Mouse (Mus musculus) heart, postnatal 0 days (tissue): ENCODE data around the gene Akt3. TPM values are rescaled to one million over a fixed set of nuclear protein-coding genes. Genes with fewer than 3 reads are reported as not detected.

Experiments
- ATAC-seq: fragments of 200-750 bp; cut with Nextera tagmentation; 2 replicates; pipeline ENCODE4 v1.8.0; 2017; ENCODE audit warnings: low read depth, moderate number of reproducible peaks, moderate library complexity; ENCODE audit not compliant: insufficient read depth
- DNase-seq: peaks from one replicate; pipeline ENCODE4 v3.0.0-alpha.2; 2016; ENCODE audit warnings: low spot score
- H3K27ac ChIP-seq: fragments of 300-500 bp; sonication (generic); 2 replicates; pipeline ENCODE4 v1.5.1; 2014; ENCODE audit warnings: low read depth, mild to moderate bottlenecking
- H3K27me3 ChIP-seq: fragments of 300-500 bp; sonication (generic); 2 replicates; pipeline ENCODE4 v1.6.1; 2014; ENCODE audit warnings: low read length, mixed read lengths; ENCODE audit not compliant: control insufficient read depth, insufficient read depth
- H3K36me3 ChIP-seq: fragments of 300-500 bp; sonication (generic); replicated peaks from 2 replicates; pipeline ENCODE4 v1.6.1; 2014; ENCODE audit warnings: low read length, mixed read lengths; ENCODE audit not compliant: control insufficient read depth, insufficient read depth
- H3K4me1 ChIP-seq: fragments of 300-500 bp; sonication (generic); 2 replicates; pipeline ENCODE4 v1.6.1; 2014; ENCODE audit warnings: antibody characterized with exemption; ENCODE audit not compliant: control insufficient read depth, insufficient read depth
- H3K4me2 ChIP-seq: fragments of 300-500 bp; sonication (generic); 2 replicates; pipeline ENCODE4 v1.6.1; 2014; ENCODE audit warnings: low read depth, mild to moderate bottlenecking, low read length, moderate library complexity
- H3K4me3 ChIP-seq: fragments of 300-500 bp; sonication (generic); 2 replicates; pipeline ENCODE4 v1.5.1; 2014; ENCODE audit warnings: low read depth, low read length
- H3K9ac ChIP-seq: fragments of 300-500 bp; sonication (generic); replicated peaks from 2 replicates; pipeline ENCODE4 v1.6.1; 2014; ENCODE audit warnings: low read depth, low read length, mixed read lengths
- H3K9me3 ChIP-seq: fragments of 300-500 bp; sonication (generic); replicated peaks from 2 replicates; pipeline ENCODE4 v1.6.1; 2016; ENCODE audit warnings: low read length; ENCODE audit not compliant: control insufficient read depth
- CTCF ChIP-seq: IDR thresholded peaks from 2 replicates; pipeline ENCODE4 v1.5.1; 2016; ENCODE audit warnings: antibody characterized with exemption, control low read depth, low read depth
- EP300 ChIP-seq: IDR thresholded peaks from 2 replicates; pipeline ENCODE4 v1.6.1; 2016; ENCODE audit warnings: antibody characterized with exemption, low read depth
- WGBS: fragments of 180-500 bp; shearing (Covaris S2); extraction: QIAGEN DNeasy Blood & Tissue Kit; methylation state at CpG from one replicate; pipeline ENCODE4 v1.1.7; 2014; 5-methylcytosine and 5-hydroxymethylcytosine counted together
- polyA plus RNA-seq: library from polyadenylated mRNA; unstranded; fragments of >200 nt; fragmentation: Nextera tagmentation; extraction: Ambion mirVana; gene quantifications from 2 replicates; pipeline ENCODE4 v1.2.1, GENCODE M21; 2015
- total RNA-seq: library from RNA; depleted of rRNA; stranded (reverse); fragments of >200 nt; gene quantifications from 2 replicates; pipeline ENCODE4 v1.2.3, GENCODE M21; 2014; ENCODE audit warnings: low replicate concordance

Akt3 gene
- total and polyA plus RNA-seq, 2 experiments from 2014 or later = 2.6 to 9.9 TPM

DNA sequence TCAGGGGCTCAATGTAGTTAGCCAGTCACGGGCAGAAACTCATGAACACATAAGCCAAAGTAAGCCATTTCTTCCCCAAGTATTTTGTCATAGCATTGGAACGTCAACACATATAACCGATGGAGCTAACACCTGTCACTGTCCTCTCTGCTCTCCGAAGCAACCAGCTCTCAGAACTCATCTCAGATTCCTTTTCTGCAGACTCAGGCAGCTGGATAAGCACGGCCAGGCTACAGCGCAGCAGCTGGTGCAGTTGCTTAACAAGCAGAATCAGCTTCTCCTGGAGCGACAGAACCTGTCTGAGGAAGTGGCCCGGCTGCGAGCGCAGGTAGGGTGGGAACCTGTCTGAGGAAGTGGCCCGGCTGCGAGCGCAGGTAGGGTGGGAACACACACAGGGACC is 246.3 kb downstream of the Akt3 start:
- WGBS = 83% methylated on average over 13 of the region's 13 CpGs
- Histone ChIP-seq H3K9me3 (no peaks in the 10 kb centered on the region), H3K4me2 (no peak overlapping the region), H3K36me3 (no peaks in the 10 kb centered on the region), H3K27ac (no peak overlapping the region), H3K9ac (no peak overlapping the region), H3K4me1 (no peaks in the 10 kb centered on the region), H3K27me3 (no peaks in the 10 kb centered on the region), H3K4me3 (no peak overlapping the region)
- no peak for DNase-seq
- TF ChIP-seq CTCF (no peak), EP300 (no peak)
- no peak for ATAC-seq

DNA sequence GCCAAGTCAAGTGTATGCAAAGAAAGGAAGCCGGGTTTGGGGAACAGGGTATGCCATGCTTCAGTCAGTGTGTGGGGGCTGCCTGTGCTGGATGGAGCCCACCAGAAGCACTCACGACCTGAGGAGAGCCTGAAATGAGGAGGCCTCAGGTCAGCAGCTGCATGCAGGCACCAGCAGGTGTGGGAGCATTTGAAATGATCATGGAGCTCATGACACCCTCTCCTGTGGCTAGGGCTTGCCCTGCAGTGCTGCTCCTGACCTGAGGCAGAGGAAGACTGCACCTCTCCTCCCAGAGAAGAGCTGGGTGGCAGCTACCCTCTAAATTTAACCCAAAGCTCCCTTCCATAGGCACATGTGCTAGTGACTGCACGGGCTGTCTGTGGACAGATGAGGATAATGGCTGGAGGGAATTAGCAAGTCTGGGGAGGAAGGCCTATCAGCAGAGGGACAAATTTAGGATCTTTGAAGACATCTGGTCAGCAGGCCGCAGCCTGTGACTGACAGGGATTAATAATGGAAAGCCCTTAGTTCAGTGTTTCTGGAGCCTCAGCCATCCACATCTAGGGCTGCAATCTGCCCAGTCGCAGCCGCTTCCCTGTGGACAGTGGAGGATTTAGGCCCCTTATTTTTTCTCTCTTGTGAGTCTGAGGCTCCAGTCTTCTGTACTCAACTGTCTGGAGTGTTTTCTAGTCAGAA is 247.2 kb downstream of the Akt3 start:
- no peak for DNase-seq
- no peak for TF ChIP-seq CTCF
- no peak for TF ChIP-seq EP300
- ATAC-seq = no peak
- 64% methylated on average over 6 of the region's 6 CpGs for WGBS
- H3K9ac ChIP-seq = no peak overlapping the region
- H3K4me3 ChIP-seq = no peak overlapping the region
- H3K4me2 ChIP-seq = no peak overlapping the region
- no peaks in the 10 kb centered on the region for H3K36me3 ChIP-seq
- no peaks in the 10 kb centered on the region for H3K4me1 ChIP-seq
- no peaks in the 10 kb centered on the region for H3K9me3 ChIP-seq
- no peaks in the 10 kb centered on the region for H3K27me3 ChIP-seq
- no peak overlapping the region for H3K27ac ChIP-seq

DNA sequence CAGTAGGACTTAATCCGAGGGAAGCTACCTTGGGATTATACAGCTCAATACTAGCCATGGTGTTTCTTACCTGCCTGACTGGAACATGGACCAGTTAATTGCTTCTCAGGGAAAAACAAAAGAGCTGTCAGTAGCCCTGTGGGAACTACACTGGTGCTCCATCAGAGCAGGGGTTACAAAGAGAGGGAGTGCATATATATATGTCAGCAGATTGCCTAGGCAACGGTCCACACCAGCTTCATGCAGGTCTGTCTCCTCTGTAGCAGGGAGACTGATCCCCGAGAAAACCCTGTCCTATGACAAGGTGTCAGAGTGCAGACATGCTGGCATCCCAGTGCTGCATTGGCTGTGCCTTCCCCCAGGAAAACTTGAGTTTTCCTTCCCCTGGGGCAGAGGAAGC is 248.0 kb downstream of the Akt3 start:
- Histone ChIP-seq H3K9ac (no peak overlapping the region), H3K9me3 (no peaks in the 10 kb centered on the region), H3K4me1 (no peaks in the 10 kb centered on the region), H3K27me3 (no peaks in the 10 kb centered on the region), H3K4me2 (no peak overlapping the region), H3K36me3 (no peaks in the 10 kb centered on the region), H3K4me3 (no peak overlapping the region), H3K27ac (no peak overlapping the region)
- WGBS = 51% methylated on average over 3 of the region's 3 CpGs
- ATAC-seq (no peak), DNase-seq (no peak)
- TF ChIP-seq EP300 = no peak
- no peak for TF ChIP-seq CTCF

DNA sequence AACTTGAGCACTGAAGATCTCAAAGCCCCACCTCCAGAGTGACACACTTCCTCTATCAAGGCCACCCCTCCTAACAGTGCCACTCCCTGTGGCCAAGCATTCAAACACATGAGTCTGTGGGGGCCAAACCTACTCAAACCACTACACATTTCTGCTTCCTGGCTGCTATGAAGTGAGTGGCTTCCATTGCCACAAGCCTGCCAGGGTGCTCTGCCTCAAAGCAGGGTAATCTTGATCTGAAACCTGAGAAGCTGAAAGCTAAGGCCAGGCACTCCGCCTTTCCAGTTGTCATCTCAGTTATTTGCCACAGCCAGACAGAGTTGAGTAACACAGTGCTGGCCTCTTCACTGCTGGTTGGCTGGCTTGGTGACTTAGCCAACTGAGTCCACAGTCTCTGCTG is 249.2 kb downstream of the Akt3 start:
- H3K4me3 ChIP-seq = no peak overlapping the region
- H3K27ac ChIP-seq = no peak overlapping the region
- H3K9me3 ChIP-seq = no peaks in the 10 kb centered on the region
- H3K36me3 ChIP-seq = no peaks in the 10 kb centered on the region
- H3K27me3 ChIP-seq = no peaks in the 10 kb centered on the region
- TF ChIP-seq CTCF = no peak
- no peak for TF ChIP-seq EP300
- H3K4me2 ChIP-seq = no peak overlapping the region
- 61% methylated on average over 1 of the region's 1 CpGs for WGBS
- ATAC-seq (no peak), DNase-seq (no peak)
- H3K9ac ChIP-seq = no peak overlapping the region
- no peaks in the 10 kb centered on the region for H3K4me1 ChIP-seq

DNA sequence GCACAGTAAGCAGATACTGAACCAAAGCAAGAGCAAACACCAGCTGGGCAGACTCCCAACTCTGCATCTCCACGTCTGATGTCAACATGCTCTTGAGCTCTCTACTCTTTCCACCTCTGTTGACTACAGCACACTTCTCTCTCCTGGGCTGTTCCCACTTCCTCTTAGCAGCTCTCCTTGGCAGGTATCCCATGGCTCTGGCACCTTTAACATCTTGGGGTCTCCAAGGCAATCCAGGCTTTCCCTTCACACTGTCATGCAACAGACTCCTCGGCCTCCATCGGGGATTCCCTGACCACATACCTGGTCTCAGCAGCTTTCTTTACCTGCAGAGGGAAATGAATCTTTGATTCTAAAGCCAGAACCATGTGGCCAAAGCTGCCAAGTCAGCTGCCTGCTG is 250.6 kb downstream of the Akt3 start:
- Histone ChIP-seq H3K4me1 (no peaks in the 10 kb centered on the region), H3K27ac (no peak overlapping the region), H3K9ac (no peak overlapping the region), H3K4me2 (no peak overlapping the region), H3K27me3 (no peaks in the 10 kb centered on the region), H3K36me3 (no peaks in the 10 kb centered on the region), H3K9me3 (no peaks in the 10 kb centered on the region), H3K4me3 (no peak overlapping the region)
- DNase-seq (no peak), ATAC-seq (no peak)
- WGBS = 81% methylated on average over 3 of the region's 3 CpGs
- TF ChIP-seq EP300 = no peak
- no peak for TF ChIP-seq CTCF

DNA sequence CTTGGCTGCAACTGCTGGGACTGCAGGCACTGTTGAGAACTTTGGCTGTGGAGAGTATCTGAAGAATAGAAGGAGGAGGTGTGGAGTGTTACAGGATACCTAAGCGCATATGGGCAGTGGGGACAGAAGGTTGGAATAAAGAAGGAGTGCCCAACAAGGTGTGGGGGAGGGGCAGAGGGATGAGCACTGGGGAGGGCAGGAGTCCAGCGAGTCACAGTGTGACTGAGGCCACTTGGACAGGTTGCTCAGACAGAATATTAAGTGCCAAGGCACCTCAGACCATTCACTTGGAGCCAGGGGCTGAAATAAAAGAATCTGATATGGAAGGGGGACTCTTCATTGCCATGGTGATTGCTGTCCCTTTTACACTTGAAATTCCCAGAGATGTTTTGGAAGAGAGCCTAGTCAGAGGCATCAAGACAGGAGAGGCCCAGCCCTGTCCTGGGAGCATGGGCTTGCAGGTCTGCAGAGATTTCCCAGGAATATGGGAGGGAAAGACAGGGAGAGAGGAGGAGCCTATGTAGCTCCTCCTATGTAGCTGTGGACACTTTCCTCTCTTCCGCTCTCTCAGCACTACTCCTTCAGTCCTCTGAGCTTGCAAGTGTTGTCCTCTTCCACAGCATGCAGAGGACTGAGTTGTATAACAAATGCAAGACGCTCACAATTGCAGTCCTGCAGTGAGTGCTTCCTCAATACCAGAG is 253.8 kb downstream of the Akt3 start:
- Histone ChIP-seq H3K27ac (no peak overlapping the region), H3K36me3 (no peaks in the 10 kb centered on the region), H3K27me3 (no peaks in the 10 kb centered on the region), H3K4me1 (no peaks in the 10 kb centered on the region), H3K9me3 (no peaks in the 10 kb centered on the region), H3K4me3 (no peak overlapping the region), H3K9ac (no peak overlapping the region), H3K4me2 (no peak overlapping the region)
- DNase-seq (no peak), ATAC-seq (no peak)
- TF ChIP-seq CTCF (no peak), EP300 (no peak)
- 63% methylated on average over 4 of the region's 4 CpGs for WGBS
